Mouse (Mus musculus): ENCODE data around the gene Them7.

The Them7 gene

GRCm38 (mm10) chr2:105224134-105224986 is at the start of gene Them7:
Gene Them7, plus strand, starts transcription at chr2:105224320.
- DNase-seq (ENCODE audit: low spot score in 2 of 2), result no peak

GRCm38 (mm10) chr2:105178871-105179270 is 45.2 kb upstream of the Them7 start:
- no peak for DNase-seq (ENCODE audit: low spot score in 2 of 2)

GRCm38 (mm10) chr2:105182501-105182900 is 41.6 kb upstream of the Them7 start:
- no peak for DNase-seq (ENCODE audit: low spot score in 2 of 2)

- DNase-seq (ENCODE audit: low spot score in 2 of 2), result no peak
These were observed 39.0 kb upstream of the Them7 start for GRCm38 (mm10) chr2:105185140-105185539.

GRCm38 (mm10) chr2:105185768-105186529 is 38.2 kb upstream of the Them7 start:
- DNase-seq (ENCODE audit: low spot score in 2 of 2), result no peak

GRCm38 (mm10) chr2:105186591-105186990 is 37.5 kb upstream of the Them7 start:
- no peak for DNase-seq (ENCODE audit: low spot score in 2 of 2)

- DNase-seq (ENCODE audit: low spot score in 2 of 2), result no peak
These were observed 35.9 kb upstream of the Them7 start for GRCm38 (mm10) chr2:105188182-105188581.

- no peak for DNase-seq (ENCODE audit: low spot score in 2 of 2)
These were observed 34.8 kb upstream of the Them7 start for GRCm38 (mm10) chr2:105189352-105189751.

GRCm38 (mm10) chr2:105200152-105200551 is 24.0 kb upstream of the Them7 start:
- DNase-seq (ENCODE audit: low spot score in 2 of 2), result no peak

- no peak for DNase-seq (ENCODE audit: low spot score in 2 of 2)
These were observed 17.5 kb upstream of the Them7 start for GRCm38 (mm10) chr2:105206563-105207174.

- no peak for DNase-seq (ENCODE audit: low spot score in 2 of 2)
These were observed 11.3 kb upstream of the Them7 start for GRCm38 (mm10) chr2:105212839-105213238.

GRCm38 (mm10) chr2:105215914-105216313 is 8.2 kb upstream of the Them7 start:
- no peak for DNase-seq (ENCODE audit: low spot score in 2 of 2)

- no peak for DNase-seq (ENCODE audit: low spot score in 2 of 2)
These were observed 4.9 kb upstream of the Them7 start for GRCm38 (mm10) chr2:105219229-105219628.

GRCm38 (mm10) chr2:105219664-105220063 is 4.5 kb upstream of the Them7 start:
- no peak for DNase-seq (ENCODE audit: low spot score in 2 of 2)

- DNase-seq (ENCODE audit: low spot score in 2 of 2), result no peak
These were observed 3.3 kb upstream of the Them7 start for GRCm38 (mm10) chr2:105220738-105221303.

GRCm38 (mm10) chr2:105223606-105224005 is 514 bp upstream of the Them7 start:
- no peak for DNase-seq (ENCODE audit: low spot score in 2 of 2)

GRCm38 (mm10) chr2:105224987-105225375 is 861 bp downstream of the Them7 start:
- DNase-seq (ENCODE audit: low spot score in 2 of 2), result no peak

GRCm38 (mm10) chr2:105226297-105226958 is 2.3 kb downstream of the Them7 start:
- no peak for DNase-seq (ENCODE audit: low spot score in 2 of 2)

- no peak for DNase-seq (ENCODE audit: low spot score in 2 of 2)
These were observed 4.3 kb downstream of the Them7 start for GRCm38 (mm10) chr2:105228416-105228815.

GRCm38 (mm10) chr2:105230333-105230732 is 6.2 kb downstream of the Them7 start:
- peak; percentile 23 to 56 for DNase-seq (ENCODE audit: low spot score in 2 of 2)

- DNase-seq (ENCODE audit: low spot score in 2 of 2), result no peak
These were observed 8.3 kb downstream of the Them7 start for GRCm38 (mm10) chr2:105232386-105232785.

- no peak for DNase-seq (ENCODE audit: low spot score in 2 of 2)
These were observed 10.2 kb downstream of the Them7 start for GRCm38 (mm10) chr2:105234278-105234677.
